ENCODE assay signal across 8 mouse cellular contexts in the genomic region with DNA sequence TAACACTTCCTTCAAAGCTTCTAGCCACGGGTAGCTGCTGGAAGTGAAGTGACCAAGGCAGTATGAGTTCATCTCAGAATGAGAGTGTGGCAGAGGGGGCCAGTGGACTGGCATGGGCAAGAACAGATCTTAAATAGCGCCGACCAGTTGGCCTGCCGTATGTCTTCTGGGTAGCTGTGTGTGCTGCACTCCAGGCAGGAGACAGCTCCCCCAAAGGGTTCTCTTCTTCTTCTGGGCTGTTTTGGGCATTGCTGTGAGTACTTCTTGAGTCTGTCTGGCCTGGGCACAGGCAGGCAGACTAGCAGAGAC. TPM values are rescaled to one million over a fixed set of nuclear protein-coding genes. Genes with fewer than 3 reads are reported as not detected.
A peak's percentile ranks its signal among the peaks of the same experiment; 100 is the strongest.
DNase-seq lines count a peak whose midpoint lies in the region; ATAC-seq and TF ChIP-seq lines count a peak whose summit lies in the region.

No protein-coding gene starts in this region.

- no peak overlapping the region for H3K4me3 ChIP-seq in kidney, embryonic 15.5 days (replicated peaks)
- H3K4me3 ChIP-seq in embryonic facial prominence, embryonic 10.5 days: 0 out of 2 replicates have a peak overlapping the region, but pooled peaks have one; percentile 11
- no peak overlapping the region for H3K4me3 ChIP-seq in forebrain, embryonic 14.5 days (ENCODE audit: low read depth, low read length)
- peak overlapping the region; percentile 36 for H3K4me3 ChIP-seq in midbrain, embryonic 10.5 days
- H3K4me3 ChIP-seq in lung, adult 2 months (replicated peaks; ENCODE audit: extremely low read depth, low read depth, low read length): no peak overlapping the region

- H3K27me3 ChIP-seq in kidney, embryonic 15.5 days: no peaks in the 10 kb centered on the region
- no peaks in the 10 kb centered on the region for H3K27me3 ChIP-seq in embryonic facial prominence, embryonic 10.5 days (replicated peaks; ENCODE audit: low read depth, poor library complexity, severe bottlenecking)
- no peaks in the 10 kb centered on the region for H3K27me3 ChIP-seq in forebrain, embryonic 14.5 days (replicated peaks; ENCODE audit: control insufficient read depth, insufficient read depth, low read length)
- H3K27me3 ChIP-seq in midbrain, embryonic 10.5 days (ENCODE audit: low read depth, poor library complexity, severe bottlenecking): no peaks in the 10 kb centered on the region

- H3K27ac ChIP-seq in kidney, embryonic 15.5 days: peak overlapping the region; percentile 79
- peak overlapping the region; percentile 63 for H3K27ac ChIP-seq in embryonic facial prominence, embryonic 10.5 days (replicated peaks)
- peak overlapping the region; percentile 93 for H3K27ac ChIP-seq in forebrain, embryonic 14.5 days (ENCODE audit: low read depth, low read length)
- H3K27ac ChIP-seq in midbrain, embryonic 10.5 days (replicated peaks): peak overlapping the region; percentile 97

- DNase-seq in kidney, postnatal 10 days: no peak
- DNase-seq in embryonic facial prominence, embryonic 10.5 days (ENCODE audit: low spot score): no peak
- DNase-seq in forebrain, embryonic 14.5 days (ENCODE audit: low spot score): no peak
- DNase-seq in midbrain, embryonic 10.5 days (ENCODE audit: low spot score): no peak
- no peak for DNase-seq in B cell, adult 2 months
- DNase-seq in lung, adult 2 months: no peak
- DNase-seq in frontal cortex, postnatal 10 days (ENCODE audit: low spot score in 2 of 2): no peak

- no peaks in the 10 kb centered on the region for H3K9me3 ChIP-seq in kidney, embryonic 15.5 days (replicated peaks)
- H3K9me3 ChIP-seq in embryonic facial prominence, embryonic 10.5 days: no peaks in the 10 kb centered on the region
- no peaks in the 10 kb centered on the region for H3K9me3 ChIP-seq in forebrain, embryonic 14.5 days (replicated peaks; ENCODE audit: control insufficient read depth, low read length)
- no peaks in the 10 kb centered on the region for H3K9me3 ChIP-seq in midbrain, embryonic 10.5 days (replicated peaks)

- H3K9ac ChIP-seq in kidney, embryonic 15.5 days: no peak overlapping the region
- peak overlapping the region; percentile 43; the same call in 1 of the 2 replicates for H3K9ac ChIP-seq in forebrain, embryonic 14.5 days (ENCODE audit: low read length)

- peaks cover 16% of the 10 kb centered on the region for H3K36me3 ChIP-seq in kidney, embryonic 15.5 days
- peaks cover 93% of the 10 kb centered on the region for H3K36me3 ChIP-seq in embryonic facial prominence, embryonic 10.5 days (replicated peaks)
- H3K36me3 ChIP-seq in forebrain, embryonic 14.5 days (ENCODE audit: control insufficient read depth, insufficient read depth, low read length): peaks cover 12% of the 10 kb centered on the region
- H3K36me3 ChIP-seq in midbrain, embryonic 10.5 days: peaks cover 68% of the 10 kb centered on the region

- no peak for ATAC-seq in kidney, embryonic 15.5 days (replicated peaks; ENCODE audit: low FRiP score)
- peak; percentile 14; the same call in 1 of the 2 replicates for ATAC-seq in forebrain, embryonic 14.5 days

- TF ChIP-seq POLR2A in lung, adult 2 months (IDR thresholded peaks at IDR 0.05; ENCODE audit: borderline replicate concordance, extremely low read depth, low read depth, low read length): no peak

- WGBS in kidney, embryonic 15.5 days: 40% methylated on average over 4 of the region's 4 CpGs
- WGBS in embryonic facial prominence, embryonic 10.5 days: 69% methylated on average over 4 of the region's 4 CpGs
- WGBS in forebrain, embryonic 14.5 days: 17% methylated on average over 4 of the region's 4 CpGs
- WGBS in midbrain, embryonic 10.5 days: 57% methylated on average over 4 of the region's 4 CpGs
- 55% methylated on average over 4 of the region's 4 CpGs for WGBS in lung, adult 2 months

- H3K4me2 ChIP-seq in kidney, embryonic 15.5 days: no peak overlapping the region
- peak overlapping the region; percentile 40 for H3K4me2 ChIP-seq in forebrain, embryonic 14.5 days (ENCODE audit: low read length)

- no peak for TF ChIP-seq CTCF in lung, adult 2 months (IDR thresholded peaks at IDR 0.05; ENCODE audit: insufficient read depth, low read length)

- peaks cover 82% of the 10 kb centered on the region for H3K4me1 ChIP-seq in kidney, embryonic 15.5 days
- H3K4me1 ChIP-seq in embryonic facial prominence, embryonic 10.5 days: peaks cover 91% of the 10 kb centered on the region
- peaks cover 91% of the 10 kb centered on the region for H3K4me1 ChIP-seq in forebrain, embryonic 14.5 days (ENCODE audit: control insufficient read depth, insufficient read depth, low read length)
- peaks cover 100% of the 10 kb centered on the region for H3K4me1 ChIP-seq in midbrain, embryonic 10.5 days
- H3K4me1 ChIP-seq in lung, adult 2 months (ENCODE audit: control insufficient read depth, insufficient read depth, low read length): peaks cover 7% of the 10 kb centered on the region; the same call in 1 of the 2 replicates

RNA-seq across cellular contexts. Expression of a gene that starts 29.4 kb away (rescaled TPM):
- 99.4 and 108 TPM in 2 replicates for polyA plus RNA-seq in kidney, embryonic 15.5 days (2015; fragmentation: Nextera tagmentation; extraction: Ambion mirVana)
- polyA plus RNA-seq in embryonic facial prominence, embryonic 10.5 days (2016; fragmentation: Nextera tagmentation; extraction: Ambion mirVana): 147 TPM in 2 replicates
- 118 and 127 TPM in 2 replicates for polyA plus RNA-seq in forebrain, embryonic 14.5 days (2014; fragmentation: Nextera tagmentation; extraction: Ambion mirVana)
- polyA plus RNA-seq in midbrain, embryonic 10.5 days (2016; fragmentation: Nextera tagmentation; extraction: Ambion mirVana): 119 and 136 TPM in 2 replicates
- polyA plus RNA-seq in lung, adult 2 months (2012; rRNA removed): 41.0 and 43.2 TPM in 2 replicates

Comparison
In these comparisons a context has a peak if more than half of its experiments do, and no peak if none do; other contexts are left out.
1. H3K4me3 ChIP-seq: peak in embryonic facial prominence, embryonic 10.5 days (single experiment) and midbrain, embryonic 10.5 days (single experiment); none in kidney, embryonic 15.5 days (single experiment), forebrain, embryonic 14.5 days (single experiment) and lung, adult 2 months (single experiment).
2. Peak in every context shown above with its lines, with median percentiles within 50 percentile points of each other: H3K27ac ChIP-seq.